Mouse (Mus musculus) spleen, adult 2 months (tissue): Measurements from ENCODE around the gene Rbms2.

Experiments
- CTCF ChIP-seq: fragments of 200-500 bp; IDR thresholded peaks from 2 replicates; pipeline ENCODE4 v1.5.1; 2011; ENCODE audit warnings: mild to moderate bottlenecking, inconsistent platforms; ENCODE audit not compliant: insufficient read depth, insufficient read length, insufficient replicate concordance; ENCODE audit errors: extremely low read depth
- POLR2A ChIP-seq: fragments of 200-500 bp; IDR thresholded peaks from 2 replicates; pipeline ENCODE4 v1.6.1; 2011; ENCODE audit warnings: low read depth, low read length, inconsistent platforms

GRCm38 (mm10) chr10:128090651-128091563 is 89.2 kb downstream of the Rbms2 start:
- TF ChIP-seq CTCF (peak; percentile 73; the same call in 1 of the 2 replicates), POLR2A (no peak)
